Mouse (Mus musculus) E14TG2a.4 (cell line): Measurements from ENCODE around the gene Ccdc13.

Experiments used
- CTCF ChIP-seq: conservative IDR thresholded peaks from 2 replicates; pipeline ENCODE4 v1.5.1; 2014; ENCODE audit warnings: low read length
- NANOG ChIP-seq: IDR thresholded peaks from 2 replicates; pipeline ENCODE4 v1.6.1; 2014; ENCODE audit warnings: borderline replicate concordance, low read length, mixed read lengths
- POU5F1 ChIP-seq: IDR thresholded peaks from 2 replicates; pipeline ENCODE4 v1.6.1; 2014; ENCODE audit warnings: low read length, borderline replicate concordance

DNA sequence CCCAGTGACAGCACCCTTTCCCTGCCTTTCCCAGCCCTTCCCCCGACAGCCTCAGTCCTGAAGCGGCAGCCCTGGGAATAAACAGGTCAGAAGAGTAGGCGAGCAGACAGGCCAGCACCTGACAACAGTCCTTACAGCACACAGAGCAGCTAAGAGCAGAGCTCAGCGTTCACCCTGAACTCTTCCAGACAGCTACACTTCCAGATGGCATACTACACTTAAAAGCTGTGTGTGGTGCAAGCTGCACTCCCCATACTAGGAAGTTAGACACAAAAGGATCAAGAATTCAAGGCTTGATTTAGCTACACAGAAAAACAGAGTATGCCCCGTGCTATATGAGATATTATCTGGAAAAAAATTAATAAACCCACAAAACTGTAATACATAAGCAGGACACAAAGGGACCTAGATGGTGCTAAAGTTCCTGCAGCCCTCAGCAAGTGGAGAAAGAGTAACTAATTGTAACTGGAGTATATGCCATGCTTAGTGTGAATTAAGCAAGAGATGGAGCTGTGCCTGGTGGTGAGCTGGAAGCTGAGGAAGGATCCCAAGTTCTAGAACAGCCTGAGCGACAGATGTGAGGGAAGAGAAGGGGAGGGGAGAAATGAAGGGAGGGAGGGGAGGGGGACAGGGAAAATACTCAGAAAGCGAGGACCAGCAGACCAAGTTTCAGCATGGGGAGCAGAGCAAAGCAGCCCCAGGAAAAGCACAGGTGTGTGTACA, 9.8 kb downstream of the Ccdc13 start:
- TF ChIP-seq CTCF (no peak), NANOG (no peak), POU5F1 (no peak)
